Mouse (Mus musculus) ES-Bruce4 (cell line): Measurements from ENCODE around the gene Abca8b.

Source experiments
- CTCF ChIP-seq: IDR thresholded peaks from one replicate; pipeline ENCODE4 v1.8.1; 2011; ENCODE audit warnings: low read depth, low read length
- POLR2A ChIP-seq: IDR thresholded peaks from one replicate; pipeline ENCODE4 v1.8.1; 2011; ENCODE audit warnings: low read length; ENCODE audit not compliant: insufficient read depth

DNA sequence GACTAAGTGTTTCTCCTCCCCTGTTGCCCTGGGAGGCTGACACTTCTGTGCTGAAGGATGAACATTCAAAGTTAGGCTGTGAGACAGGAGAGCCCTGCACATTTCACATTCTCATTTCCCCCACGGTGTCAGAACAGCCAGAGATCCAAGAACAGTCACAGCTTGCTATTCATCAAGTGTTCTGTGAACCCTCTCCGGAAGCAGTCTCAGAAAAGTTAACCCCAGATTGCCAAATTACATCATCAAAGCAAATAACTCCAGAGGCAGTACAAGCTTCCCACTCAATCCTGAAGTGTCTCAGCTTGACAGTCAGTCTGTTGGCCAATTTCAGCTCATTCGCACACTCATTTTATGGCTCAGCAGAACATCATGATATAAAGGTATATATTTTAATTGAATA lies 632 bp downstream of the Abca8b start:
- TF ChIP-seq CTCF (no peak), POLR2A (no peak)
